Mouse (Mus musculus): Measurements from ENCODE around the gene 4930432K21Rik. TPM values are rescaled to one million over a fixed set of nuclear protein-coding genes. Genes with fewer than 3 reads are reported as not detected.
A peak's percentile ranks its signal among the peaks of the same experiment; 100 is the strongest.

4930432K21Rik gene
- polyA plus RNA-seq, 1 experiment from 2014 or later, result 0.66 TPM

GRCm38 (mm10) chr8:84105676-84106075 is 42.1 kb upstream of the 4930432K21Rik start:
- DNase-seq, result no peak
- H3K4me1 ChIP-seq (ENCODE audit: insufficient read depth), result peaks cover 7% of the 10 kb centered on the region
- TF ChIP-seq CTCF (IDR thresholded peaks at IDR 0.05; ENCODE audit: low read depth), result no peak
- H3K4me3 ChIP-seq (ENCODE audit: low read depth, low read length), result no peak overlapping the region
- no peaks in the 10 kb centered on the region for H3K27me3 ChIP-seq (ENCODE audit: insufficient read depth, low read length)
- H3K27ac ChIP-seq (ENCODE audit: low read depth), result no peak overlapping the region
- H3K36me3 ChIP-seq (ENCODE audit: insufficient read depth), result peaks cover 21% of the 10 kb centered on the region
- ATAC-seq (ENCODE audit: insufficient read depth), result no peak
- H3K4me2 ChIP-seq, result no peak overlapping the region
- H3K9me3 ChIP-seq (ENCODE audit: low read depth, low read length), result no peaks in the 10 kb centered on the region
- WGBS, result 86% methylated on average over 2 of the region's 2 CpGs
- H3K9ac ChIP-seq, result no peak overlapping the region

DNA sequence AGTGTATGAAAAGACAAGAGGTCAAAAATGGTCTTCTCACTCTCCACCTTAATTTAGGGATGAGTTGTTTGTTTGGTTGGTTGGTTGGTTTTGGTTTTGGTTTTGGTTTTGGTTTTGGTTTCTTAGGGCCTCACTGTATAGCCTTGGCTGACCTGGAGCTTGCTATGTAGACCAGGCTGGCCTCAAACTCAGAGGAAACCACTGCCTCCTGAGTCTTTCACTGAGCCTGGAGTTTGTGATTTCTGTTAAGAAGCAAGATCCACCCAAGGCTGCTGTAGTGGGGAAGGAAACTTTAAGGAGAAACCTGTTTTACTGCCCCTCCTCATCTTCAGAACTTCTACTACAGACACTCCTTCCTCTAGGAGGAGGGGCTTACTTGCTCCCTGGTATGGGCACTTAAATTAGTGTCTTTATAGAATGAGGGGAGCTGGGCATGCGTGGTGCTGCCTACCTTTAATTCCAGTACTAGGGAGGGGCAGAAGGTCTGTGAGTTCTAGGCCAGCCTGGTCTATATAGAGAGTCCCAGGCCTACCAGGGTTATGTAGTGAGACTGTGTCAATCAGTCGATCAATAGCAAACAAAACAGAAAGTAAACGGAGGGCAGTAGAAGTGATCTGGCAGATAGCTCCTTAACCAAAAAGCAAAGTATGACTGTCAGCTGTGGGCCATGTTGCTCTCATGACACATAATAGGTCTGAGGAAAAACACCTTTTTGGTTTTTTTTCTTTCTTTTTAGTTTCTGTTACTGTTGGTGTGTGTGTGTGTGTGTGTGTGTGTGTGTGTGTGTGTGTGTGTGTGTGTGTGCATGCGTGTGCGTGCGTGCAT is 41.4 kb upstream of the 4930432K21Rik start:
- no peaks in the 10 kb centered on the region for H3K27me3 ChIP-seq (ENCODE audit: insufficient read depth, low read length)
- WGBS, result 88% methylated on average over 6 of the region's 6 CpGs
- peaks cover 7% of the 10 kb centered on the region for H3K4me1 ChIP-seq (ENCODE audit: insufficient read depth)
- no peak for DNase-seq
- TF ChIP-seq CTCF (IDR thresholded peaks at IDR 0.05; ENCODE audit: low read depth), result no peak
- no peak overlapping the region for H3K27ac ChIP-seq (ENCODE audit: low read depth)
- no peak overlapping the region for H3K4me2 ChIP-seq
- no peaks in the 10 kb centered on the region for H3K9me3 ChIP-seq (ENCODE audit: low read depth, low read length)
- H3K36me3 ChIP-seq (ENCODE audit: insufficient read depth), result peaks cover 15% of the 10 kb centered on the region
- H3K4me3 ChIP-seq (ENCODE audit: low read depth, low read length), result no peak overlapping the region
- ATAC-seq (ENCODE audit: insufficient read depth), result no peak
- H3K9ac ChIP-seq, result no peak overlapping the region

DNA sequence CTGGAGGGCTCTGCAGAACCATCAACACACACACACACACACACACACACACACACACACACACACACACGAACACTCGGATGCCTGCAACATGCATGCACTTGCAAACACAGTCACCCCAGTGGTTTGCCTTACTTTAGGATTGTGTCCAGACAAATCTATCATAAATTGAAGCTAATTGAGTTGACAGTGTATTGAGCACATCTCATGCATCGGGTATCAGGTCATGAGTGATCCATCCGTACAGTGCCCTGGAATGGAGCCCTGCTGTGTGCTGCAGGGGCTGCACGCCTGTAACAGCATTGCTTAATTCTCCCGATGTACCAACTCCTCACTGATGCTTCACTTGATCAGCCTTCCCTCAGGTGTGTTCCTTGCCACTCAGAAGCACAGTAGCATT is 32.2 kb upstream of the 4930432K21Rik start:
- Histone ChIP-seq H3K27ac (ENCODE audit: low read depth) (no peak overlapping the region), H3K9ac (no peak overlapping the region), H3K4me3 (ENCODE audit: low read depth, low read length) (no peak overlapping the region), H3K36me3 (ENCODE audit: insufficient read depth) (no peaks in the 10 kb centered on the region), H3K9me3 (ENCODE audit: low read depth, low read length) (no peaks in the 10 kb centered on the region), H3K27me3 (ENCODE audit: insufficient read depth, low read length) (no peaks in the 10 kb centered on the region), H3K4me2 (no peak overlapping the region), H3K4me1 (ENCODE audit: insufficient read depth) (no peaks in the 10 kb centered on the region)
- TF ChIP-seq CTCF (IDR thresholded peaks at IDR 0.05; ENCODE audit: low read depth), result no peak
- 75% methylated on average over 6 of the region's 6 CpGs for WGBS
- no peak for ATAC-seq (ENCODE audit: insufficient read depth)
- no peak for DNase-seq

DNA sequence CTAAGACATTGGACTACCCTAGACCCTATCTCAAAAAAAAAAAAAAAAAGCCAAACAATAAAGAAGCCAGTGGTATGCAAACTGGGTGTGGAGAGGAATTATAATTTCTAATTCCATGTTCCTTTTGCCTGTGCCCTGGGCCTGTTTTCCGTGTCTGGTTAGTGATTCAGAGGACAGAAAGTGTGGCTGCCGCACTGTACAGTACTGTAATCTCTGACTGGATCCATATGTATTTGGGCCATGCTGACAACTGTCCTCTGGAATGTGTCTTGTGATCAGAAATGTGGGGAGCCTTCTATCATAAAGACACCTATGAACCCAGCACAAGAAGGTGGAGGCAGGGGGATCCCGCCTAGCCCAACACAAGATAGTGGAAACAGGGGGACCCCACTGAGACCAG is 25.7 kb upstream of the 4930432K21Rik start:
- 70% methylated on average over 3 of the region's 3 CpGs for WGBS

DNA sequence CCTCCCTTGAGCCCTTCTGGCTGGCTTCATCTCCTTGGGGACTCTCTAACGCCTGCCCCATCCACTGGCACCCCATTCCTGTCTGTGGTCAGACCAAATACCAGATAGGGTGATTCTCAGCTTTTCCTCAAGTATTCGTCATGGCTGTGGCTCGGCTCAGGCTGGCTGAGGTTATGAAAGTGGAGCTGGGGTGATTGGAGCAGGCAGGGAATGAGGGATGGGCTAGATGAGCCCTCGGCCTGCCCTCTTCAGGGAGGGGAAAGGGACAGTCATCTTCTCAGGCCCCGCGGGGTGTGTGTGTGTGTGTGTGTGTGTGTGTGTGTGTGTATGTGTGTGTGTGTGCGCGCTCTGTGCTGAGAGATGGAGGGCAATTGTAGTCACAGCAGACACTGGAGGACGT is 22.2 kb upstream of the 4930432K21Rik start, which contains the start of gene Podnl1:
Gene Podnl1, plus strand, starts transcription at position 334 of the 400 bp plus-strand sequence.
- Histone ChIP-seq H3K27ac (ENCODE audit: low read depth) (no peak within 1 kb of the TSS), H3K9ac (peak within 1 kb of the TSS; percentile 17; the same call in 1 of the 2 replicates), H3K36me3 (ENCODE audit: insufficient read depth) (no peaks in the 10 kb centered on the region), H3K4me2 (no peak within 1 kb of the TSS), H3K9me3 (ENCODE audit: low read depth, low read length) (no peaks in the 10 kb centered on the region), H3K4me1 (ENCODE audit: insufficient read depth) (0 out of 2 replicates have a peak, but pooled peaks cover 4% of the 10 kb centered on the region), H3K27me3 (ENCODE audit: insufficient read depth, low read length) (no peaks in the 10 kb centered on the region), H3K4me3 (ENCODE audit: low read depth, low read length) (no peak within 1 kb of the TSS)
- DNase-seq (peak; percentile 34), ATAC-seq (ENCODE audit: insufficient read depth) (peak; percentile 55)
- WGBS, result 22% methylated on average over 9 of the region's 9 CpGs
- no peak for TF ChIP-seq CTCF (IDR thresholded peaks at IDR 0.05; ENCODE audit: low read depth)

More for the DNA sequence above, 25.7 kb upstream of the 4930432K21Rik start:
- Histone ChIP-seq H3K4me1 (ENCODE audit: insufficient read depth) (no peaks in the 10 kb centered on the region), H3K27me3 (ENCODE audit: insufficient read depth, low read length) (no peaks in the 10 kb centered on the region), H3K9ac (no peak overlapping the region), H3K9me3 (ENCODE audit: low read depth, low read length) (no peaks in the 10 kb centered on the region), H3K36me3 (ENCODE audit: insufficient read depth) (no peaks in the 10 kb centered on the region), H3K27ac (ENCODE audit: low read depth) (no peak overlapping the region), H3K4me2 (no peak overlapping the region), H3K4me3 (ENCODE audit: low read depth, low read length) (no peak overlapping the region)
- TF ChIP-seq CTCF (IDR thresholded peaks at IDR 0.05; ENCODE audit: low read depth), result no peak
- DNase-seq (no peak), ATAC-seq (ENCODE audit: insufficient read depth) (no peak)

DNA sequence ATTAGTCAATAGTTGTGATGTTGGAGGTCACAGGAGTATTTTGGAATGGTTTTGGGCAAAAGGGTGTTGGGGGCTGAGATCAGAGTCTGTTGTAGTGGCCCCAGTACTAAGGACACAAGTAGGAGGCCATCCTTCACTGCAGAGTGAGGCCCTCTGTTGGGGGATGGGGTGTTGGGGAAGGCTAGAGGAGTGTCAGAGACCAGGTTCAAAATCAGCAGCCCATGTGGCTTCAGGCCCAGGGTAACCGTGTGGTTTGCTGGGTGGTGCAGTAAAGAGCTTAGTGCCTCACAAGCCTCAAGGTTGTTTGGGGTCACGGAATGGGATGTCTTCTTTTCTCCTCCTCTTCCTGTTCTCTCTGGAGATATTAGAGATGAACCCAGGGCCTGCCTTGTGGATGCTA is 21.1 kb upstream of the 4930432K21Rik start:
- no peak for TF ChIP-seq CTCF (IDR thresholded peaks at IDR 0.05; ENCODE audit: low read depth)
- H3K9me3 ChIP-seq (ENCODE audit: low read depth, low read length), result no peaks in the 10 kb centered on the region
- no peaks in the 10 kb centered on the region for H3K27me3 ChIP-seq (ENCODE audit: insufficient read depth, low read length)
- H3K36me3 ChIP-seq (ENCODE audit: insufficient read depth), result 0 out of 2 replicates have a peak, but pooled peaks cover 2% of the 10 kb centered on the region
- DNase-seq, result no peak
- ATAC-seq (ENCODE audit: insufficient read depth), result no peak
- H3K4me3 ChIP-seq (ENCODE audit: low read depth, low read length), result no peak overlapping the region
- WGBS, result 60% methylated on average over 2 of the region's 2 CpGs
- H3K9ac ChIP-seq, result no peak overlapping the region
- H3K4me2 ChIP-seq, result no peak overlapping the region
- no peak overlapping the region for H3K27ac ChIP-seq (ENCODE audit: low read depth)
- 0 out of 2 replicates have a peak, but pooled peaks cover 4% of the 10 kb centered on the region for H3K4me1 ChIP-seq (ENCODE audit: insufficient read depth)

DNA sequence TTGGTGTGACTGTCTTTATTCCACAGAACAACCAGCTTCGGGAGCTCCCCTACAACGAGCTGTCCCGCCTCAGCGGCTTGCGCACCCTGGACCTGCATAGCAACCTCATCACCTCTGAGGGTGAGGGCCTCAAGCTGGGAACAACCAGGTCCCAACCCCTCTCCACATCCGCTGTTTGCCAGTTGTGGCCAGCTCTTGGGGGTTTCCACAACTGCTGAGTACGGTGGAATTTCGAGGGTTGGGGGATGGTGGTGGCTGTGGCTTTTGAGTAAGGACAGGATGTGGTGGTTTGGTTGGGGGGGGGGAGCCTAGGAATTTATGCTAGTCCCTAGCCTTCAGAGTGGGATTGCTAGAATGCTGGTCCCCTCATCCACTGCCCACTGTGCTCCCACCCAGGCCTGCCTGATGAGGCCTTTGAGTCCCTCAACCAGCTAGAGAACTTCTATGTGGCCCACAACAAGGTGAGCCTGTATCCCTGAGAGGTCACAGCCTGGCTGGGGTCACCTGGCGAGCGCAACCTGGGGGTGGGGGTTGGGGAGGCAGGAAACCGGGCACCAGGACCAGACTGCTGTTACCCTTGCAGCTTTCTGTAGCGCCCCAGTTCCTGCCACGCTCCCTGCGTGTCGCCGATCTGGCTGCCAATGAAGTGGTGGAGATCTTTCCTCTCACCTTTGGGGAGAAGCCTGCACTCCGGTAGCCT is 20.5 kb upstream of the 4930432K21Rik start:
- H3K9ac ChIP-seq, result no peak overlapping the region
- H3K4me2 ChIP-seq, result no peak overlapping the region; the same call in 1 of the 2 replicates
- H3K27me3 ChIP-seq (ENCODE audit: insufficient read depth, low read length), result no peaks in the 10 kb centered on the region
- no peak for TF ChIP-seq CTCF (IDR thresholded peaks at IDR 0.05; ENCODE audit: low read depth)
- H3K27ac ChIP-seq (ENCODE audit: low read depth), result no peak overlapping the region
- H3K4me1 ChIP-seq (ENCODE audit: insufficient read depth), result 0 out of 2 replicates have a peak, but pooled peaks cover 4% of the 10 kb centered on the region
- peak; percentile 52 for DNase-seq
- ATAC-seq (ENCODE audit: insufficient read depth), result peak; percentile 45
- H3K4me3 ChIP-seq (ENCODE audit: low read depth, low read length), result no peak overlapping the region
- WGBS, result 43% methylated on average over 17 of the region's 17 CpGs
- no peaks in the 10 kb centered on the region for H3K9me3 ChIP-seq (ENCODE audit: low read depth, low read length)
- 0 out of 2 replicates have a peak, but pooled peaks cover 8% of the 10 kb centered on the region for H3K36me3 ChIP-seq (ENCODE audit: insufficient read depth)

Data from lung, embryonic 14.5 days (tissue).